Mouse (Mus musculus) forebrain, embryonic 11.5 days (tissue): ENCODE results near the gene Snx27. TPM values are rescaled to one million over a fixed set of nuclear protein-coding genes. Genes with fewer than 3 reads are reported as not detected.
A peak's percentile ranks its signal among the peaks of the same experiment; 100 is the strongest.

Experiments used
- ATAC-seq: fragments of 200-750 bp; cut with Nextera tagmentation; replicated peaks from 2 replicates; pipeline ENCODE4 v1.8.0; 2017; ENCODE audit warnings: moderate TSS enrichment; ENCODE audit not compliant: low FRiP score
- DNase-seq: peaks from one replicate; pipeline ENCODE4 v3.0.0-alpha.2; 2017; ENCODE audit warnings: low spot score
- H3K27ac ChIP-seq: fragments of 300-500 bp; sonication (generic); 2 replicates; pipeline ENCODE4 v1.5.1; 2014; ENCODE audit warnings: low read depth, low read length
- H3K27me3 ChIP-seq: fragments of 300-500 bp; sonication (generic); 2 replicates; pipeline ENCODE4 v1.6.1; 2014; ENCODE audit warnings: mild to moderate bottlenecking, low read length, mixed read lengths; ENCODE audit not compliant: control insufficient read depth, insufficient read depth
- H3K36me3 ChIP-seq: fragments of 300-500 bp; sonication (generic); 2 replicates; pipeline ENCODE4 v1.6.1; 2014; ENCODE audit warnings: mild to moderate bottlenecking, low read length, moderate library complexity, mixed read lengths; ENCODE audit not compliant: control insufficient read depth, insufficient read depth
- H3K4me1 ChIP-seq: fragments of 300-500 bp; sonication (generic); replicated peaks from 2 replicates; pipeline ENCODE4 v1.6.1; 2014; ENCODE audit warnings: low read length, mixed read lengths; ENCODE audit not compliant: control insufficient read depth, insufficient read depth
- H3K4me2 ChIP-seq: fragments of 300-500 bp; sonication (generic); 2 replicates; pipeline ENCODE4 v1.6.1; 2014; ENCODE audit warnings: low read depth, mild to moderate bottlenecking, low read length, moderate library complexity, mixed read lengths; ENCODE audit not compliant: severe bottlenecking
- H3K4me3 ChIP-seq: fragments of 300-500 bp; sonication (generic); 2 replicates; pipeline ENCODE4 v1.5.1; 2014; ENCODE audit warnings: low read depth, low read length
- H3K9ac ChIP-seq: fragments of 300-500 bp; sonication (generic); 2 replicates; pipeline ENCODE4 v1.6.1; 2014; ENCODE audit warnings: low read length
- H3K9me3 ChIP-seq: fragments of 300-500 bp; sonication (generic); 2 replicates; pipeline ENCODE4 v1.6.1; 2016; ENCODE audit warnings: low read length, mixed read lengths; ENCODE audit not compliant: control insufficient read depth
- WGBS: fragments of 180-500 bp; shearing (Covaris S2); extraction: QIAGEN DNeasy Blood & Tissue Kit; methylation state at CpG from one replicate; pipeline ENCODE4 v1.1.7; 2014; 5-methylcytosine and 5-hydroxymethylcytosine counted together
- polyA plus RNA-seq: library from polyadenylated mRNA; unstranded; fragments of >200 nt; fragmentation: Nextera tagmentation; extraction: Ambion mirVana; gene quantifications from 2 replicates; pipeline ENCODE4 v1.2.1, GENCODE M21; 2014

The Snx27 gene
- polyA plus RNA-seq = 46.9 and 48.5 TPM in 2 replicates

DNA sequence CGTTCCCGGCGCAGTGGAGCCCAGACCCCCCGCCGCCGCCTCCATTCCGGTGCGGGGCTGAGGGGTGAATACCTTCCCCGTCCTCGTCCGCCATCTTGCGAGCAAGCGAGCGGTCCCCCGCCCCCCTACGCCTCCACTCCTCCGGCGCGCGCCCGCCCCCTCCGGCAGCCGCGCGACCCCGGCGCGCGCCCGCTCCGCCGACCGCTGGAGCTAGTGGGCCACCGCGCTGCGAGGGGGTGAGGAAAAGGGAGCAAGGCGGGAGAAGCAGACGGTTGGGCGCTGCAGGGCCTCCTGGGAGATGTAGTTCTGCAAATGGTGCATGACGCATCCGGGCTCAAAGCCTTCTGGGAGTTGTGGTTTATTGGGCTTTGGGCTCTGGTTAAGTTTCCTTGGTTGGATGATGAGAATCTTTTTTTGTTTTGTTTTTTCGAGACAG, at the start of gene Snx27:
TSS of gene Snx27 (minus strand) at position 261 of the 436 bp plus-strand sequence.
- ATAC-seq = peak; percentile 99
- H3K9ac ChIP-seq = peak within 1 kb of the TSS; percentile 86
- under 1% methylated on average over 37 of the region's 42 CpGs for WGBS

DNA sequence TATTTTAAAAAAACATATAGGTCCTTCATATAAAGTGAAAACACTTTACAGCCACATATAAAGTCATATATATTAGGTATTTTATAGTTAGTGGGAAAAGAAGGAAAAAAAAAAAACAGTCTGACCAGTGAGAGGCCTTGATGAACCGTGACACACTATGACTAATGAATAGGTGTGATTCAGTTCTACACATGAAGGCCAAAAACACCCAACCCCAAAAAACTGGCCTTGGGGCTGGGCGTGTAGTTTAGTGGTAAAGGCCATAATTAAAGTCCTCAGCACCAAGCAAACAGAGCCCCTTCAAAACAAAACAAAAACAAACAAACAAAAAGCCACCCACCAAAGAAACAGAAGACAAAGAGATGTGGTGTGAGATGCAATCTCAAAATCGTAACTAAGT, 47.4 kb upstream of the Snx27 start:
- no peak overlapping the region for H3K9ac ChIP-seq
- H3K36me3 ChIP-seq = no peaks in the 10 kb centered on the region
- no peaks in the 10 kb centered on the region for H3K9me3 ChIP-seq
- ATAC-seq (no peak), DNase-seq (peak; percentile 5)
- no peak overlapping the region for H3K4me3 ChIP-seq
- H3K27me3 ChIP-seq = no peaks in the 10 kb centered on the region
- H3K4me1 ChIP-seq = no peaks in the 10 kb centered on the region
- H3K4me2 ChIP-seq = no peak overlapping the region
- WGBS = 79% methylated on average over 3 of the region's 3 CpGs
- H3K27ac ChIP-seq = no peak overlapping the region

More for the DNA sequence above, at the start of gene Snx27:
- peak within 1 kb of the TSS; percentile 62 for H3K4me3 ChIP-seq
- peaks cover 5% of the 10 kb centered on the region; the same call in 1 of the 2 replicates for H3K4me1 ChIP-seq
- H3K36me3 ChIP-seq = no peaks in the 10 kb centered on the region
- H3K27me3 ChIP-seq = no peaks in the 10 kb centered on the region
- DNase-seq = peak; percentile 97
- peak within 1 kb of the TSS; percentile 70 for H3K27ac ChIP-seq
- H3K9me3 ChIP-seq = no peaks in the 10 kb centered on the region
- H3K4me2 ChIP-seq = peak within 1 kb of the TSS; percentile 58

DNA sequence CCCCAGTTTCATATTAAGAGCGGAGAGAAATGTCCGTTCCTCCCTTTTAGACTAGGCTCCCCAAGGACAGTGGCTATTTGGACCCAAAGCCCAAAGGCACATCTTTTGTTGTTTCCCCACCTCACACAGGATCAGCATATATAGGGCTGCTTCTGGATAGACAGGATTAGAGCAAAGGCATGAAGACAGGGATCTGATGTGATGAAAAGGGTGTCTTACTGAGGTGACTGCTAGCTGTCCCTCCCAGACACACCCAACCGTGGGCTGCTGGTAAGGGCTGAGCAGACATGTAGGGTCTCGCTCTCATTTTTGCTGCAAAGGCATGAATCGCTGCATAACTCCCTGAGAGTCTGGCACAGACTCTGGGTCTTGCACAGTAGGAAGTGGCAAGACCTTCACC, 46.2 kb upstream of the Snx27 start:
- no peak overlapping the region for H3K4me3 ChIP-seq
- no peak overlapping the region for H3K9ac ChIP-seq
- H3K27me3 ChIP-seq = no peaks in the 10 kb centered on the region
- no peaks in the 10 kb centered on the region for H3K4me1 ChIP-seq
- no peaks in the 10 kb centered on the region for H3K36me3 ChIP-seq
- no peak overlapping the region for H3K27ac ChIP-seq
- no peaks in the 10 kb centered on the region for H3K9me3 ChIP-seq
- no peak overlapping the region for H3K4me2 ChIP-seq
- DNase-seq = peak; percentile 2
- WGBS = 87% methylated on average over 5 of the region's 5 CpGs
- no peak for ATAC-seq

DNA sequence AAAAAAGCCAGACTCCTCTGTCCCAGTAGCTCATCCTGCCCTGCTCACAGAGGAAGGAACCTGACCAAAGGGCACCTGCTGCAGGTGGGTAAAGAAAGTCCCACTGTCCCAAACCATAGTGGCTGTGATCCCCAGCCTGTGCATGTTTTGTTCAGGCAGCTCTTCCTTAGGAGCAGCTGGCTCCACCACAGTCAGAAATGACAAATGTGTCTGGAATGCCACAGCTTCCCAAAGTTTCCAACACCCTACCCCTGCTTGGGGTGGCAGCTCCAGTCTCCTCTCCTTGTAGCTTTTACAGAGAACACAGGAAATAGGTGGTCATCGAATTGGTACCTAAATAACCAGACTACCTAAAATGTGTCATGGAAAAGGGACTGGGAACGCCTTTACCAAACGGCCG, 41.8 kb upstream of the Snx27 start:
- 91% methylated on average over 4 of the region's 4 CpGs for WGBS
- no peak overlapping the region for H3K9ac ChIP-seq
- no peaks in the 10 kb centered on the region for H3K27me3 ChIP-seq
- no peak for DNase-seq
- H3K4me2 ChIP-seq = no peak overlapping the region
- no peaks in the 10 kb centered on the region for H3K4me1 ChIP-seq
- H3K9me3 ChIP-seq = no peaks in the 10 kb centered on the region
- H3K27ac ChIP-seq = no peak overlapping the region
- no peak for ATAC-seq
- no peak overlapping the region for H3K4me3 ChIP-seq
- no peaks in the 10 kb centered on the region for H3K36me3 ChIP-seq

DNA sequence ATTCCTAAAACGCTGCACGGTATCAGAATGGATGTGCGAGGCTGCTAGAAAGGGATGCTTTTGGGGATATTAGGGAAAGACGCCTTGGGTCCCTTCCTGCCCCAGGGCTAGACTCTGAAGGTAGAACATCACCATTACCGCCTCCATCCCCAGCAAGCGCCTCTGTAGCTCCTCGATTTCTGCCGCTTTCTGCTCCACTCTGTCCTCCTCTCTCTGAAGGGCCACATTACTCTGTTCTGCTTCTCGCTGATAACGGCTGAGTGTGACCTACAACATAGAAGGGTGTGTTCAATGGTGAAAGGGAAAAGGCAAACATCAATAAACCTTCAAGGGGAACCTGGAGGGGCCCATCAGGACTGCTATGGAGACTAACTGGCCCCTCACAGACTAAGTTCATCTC, 40.0 kb upstream of the Snx27 start:
- Histone ChIP-seq H3K9ac (no peak overlapping the region), H3K27me3 (no peaks in the 10 kb centered on the region), H3K4me2 (no peak overlapping the region), H3K36me3 (no peaks in the 10 kb centered on the region), H3K27ac (no peak overlapping the region), H3K4me1 (no peaks in the 10 kb centered on the region), H3K9me3 (no peaks in the 10 kb centered on the region), H3K4me3 (no peak overlapping the region)
- ATAC-seq (no peak), DNase-seq (no peak)
- WGBS = 94% methylated on average over 10 of the region's 10 CpGs

DNA sequence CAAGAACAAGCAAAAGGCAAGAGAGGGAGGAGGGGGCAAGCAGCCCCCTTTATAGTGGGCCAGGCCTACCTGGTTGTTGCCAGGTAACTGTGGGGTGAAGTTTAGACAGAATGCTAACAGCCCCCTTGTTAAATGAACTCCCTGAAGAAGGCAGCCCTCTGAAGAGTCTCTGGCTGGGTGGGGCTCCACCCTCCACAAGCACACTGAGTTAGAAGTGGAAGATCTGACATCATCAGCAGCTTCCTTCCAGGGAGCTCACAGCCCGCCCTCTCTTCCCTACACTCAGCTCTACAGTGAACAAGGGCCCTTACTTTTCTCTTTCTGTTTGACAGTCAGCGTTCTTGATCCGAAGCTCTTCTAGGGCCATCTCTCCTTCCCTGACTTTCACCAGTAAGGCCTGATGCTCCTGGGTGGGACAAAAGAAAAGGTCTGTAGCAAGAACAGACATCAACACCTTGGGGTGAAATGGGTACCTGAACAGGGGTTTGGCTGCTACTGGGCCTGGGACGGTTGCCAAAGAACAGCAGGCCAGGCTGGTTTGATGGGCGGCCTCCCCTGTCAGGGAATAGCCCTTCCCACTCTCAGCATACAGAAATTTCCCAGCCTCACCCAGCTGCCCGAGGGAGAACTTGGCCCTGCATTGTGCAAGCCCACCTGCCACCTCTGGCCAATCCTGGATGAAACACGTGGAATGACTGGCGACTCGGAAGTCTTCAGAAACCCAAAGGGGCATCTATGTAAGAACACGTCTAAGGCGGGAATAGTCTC, 39.4 kb upstream of the Snx27 start:
- Histone ChIP-seq H3K27ac (no peak overlapping the region), H3K9ac (no peak overlapping the region)
- 89% methylated on average over 11 of the region's 11 CpGs for WGBS

DNA sequence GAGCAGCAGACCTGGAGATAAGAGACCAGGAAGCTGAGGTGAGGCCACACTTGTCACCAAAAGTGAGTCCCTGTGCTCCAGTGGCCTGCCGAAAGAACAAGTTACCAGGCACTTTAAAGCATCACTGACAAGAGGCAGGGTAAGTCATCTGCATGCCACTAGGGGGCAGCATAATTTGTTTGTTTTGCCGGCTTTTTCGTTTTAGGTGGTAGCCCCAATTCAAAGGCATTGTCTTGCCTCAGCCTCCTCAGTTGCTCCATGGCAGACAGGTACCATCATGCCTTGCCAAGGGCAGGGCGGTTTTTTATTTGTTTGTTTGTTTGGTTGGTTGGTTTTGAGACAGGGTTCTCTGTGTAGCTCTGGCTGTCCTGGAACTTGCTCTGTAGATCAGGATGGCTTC, 34.2 kb upstream of the Snx27 start:
- no peak overlapping the region for H3K4me3 ChIP-seq
- WGBS = 59% methylated on average over 4 of the region's 4 CpGs
- no peak overlapping the region for H3K4me2 ChIP-seq
- H3K27me3 ChIP-seq = no peaks in the 10 kb centered on the region
- no peaks in the 10 kb centered on the region for H3K4me1 ChIP-seq
- no peaks in the 10 kb centered on the region for H3K36me3 ChIP-seq
- H3K27ac ChIP-seq = no peak overlapping the region
- no peaks in the 10 kb centered on the region for H3K9me3 ChIP-seq
- H3K9ac ChIP-seq = no peak overlapping the region
- no peak for ATAC-seq
- DNase-seq = no peak

More for the DNA sequence above, 39.4 kb upstream of the Snx27 start:
- H3K27me3 ChIP-seq = no peaks in the 10 kb centered on the region
- no peak overlapping the region for H3K4me3 ChIP-seq
- no peak for ATAC-seq
- no peak overlapping the region for H3K4me2 ChIP-seq
- H3K4me1 ChIP-seq = no peaks in the 10 kb centered on the region
- no peaks in the 10 kb centered on the region for H3K36me3 ChIP-seq
- H3K9me3 ChIP-seq = no peaks in the 10 kb centered on the region
- DNase-seq = no peak

DNA sequence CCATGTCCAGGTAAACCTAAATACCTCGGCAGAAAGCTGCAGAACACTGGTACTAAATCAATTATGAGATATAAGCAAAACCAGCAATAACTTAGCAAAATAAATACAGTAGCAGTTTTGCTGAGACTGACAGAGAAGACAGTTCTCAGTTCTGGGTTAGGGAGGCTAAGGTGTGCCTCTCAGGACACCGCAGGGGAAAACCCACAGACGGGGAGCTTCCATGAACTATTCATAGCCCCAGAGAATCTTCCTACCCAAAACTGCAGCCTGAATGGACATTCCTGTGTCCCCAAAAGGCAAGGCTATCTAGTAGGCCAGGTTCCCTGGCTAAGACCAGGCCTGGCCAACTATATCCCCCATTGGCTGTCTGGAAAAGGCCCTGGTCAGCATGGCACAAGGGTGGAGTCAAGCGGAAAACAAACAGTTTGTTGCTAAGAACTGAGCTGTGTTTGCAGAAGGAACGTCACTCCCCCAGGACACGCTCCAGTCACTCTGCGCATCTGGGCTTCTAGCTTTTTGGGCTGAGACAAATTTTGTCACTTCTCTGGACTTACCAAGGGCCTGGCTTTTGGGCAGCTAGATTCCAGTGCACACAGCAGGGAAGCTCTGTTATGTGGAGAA, 30.9 kb upstream of the Snx27 start:
- no peak for ATAC-seq
- Histone ChIP-seq H3K4me1 (no peaks in the 10 kb centered on the region), H3K27me3 (no peaks in the 10 kb centered on the region), H3K9me3 (no peaks in the 10 kb centered on the region), H3K27ac (no peak overlapping the region), H3K4me2 (no peak overlapping the region), H3K9ac (no peak overlapping the region), H3K4me3 (no peak overlapping the region), H3K36me3 (no peaks in the 10 kb centered on the region)
- 67% methylated on average over 7 of the region's 7 CpGs for WGBS
- peak; percentile 30 for DNase-seq
